Mouse (Mus musculus) adrenal gland, adult 2 months (tissue): ENCODE results near the gene Bckdhb. TPM values are rescaled to one million over a fixed set of nuclear protein-coding genes. Genes with fewer than 3 reads are reported as not detected.
"Not testable (repeated sequence)": the region's sequence is repeated elsewhere in the genome, so short reads cannot be mapped to it uniquely, and the experiment has no call there.

Experiments used
- DNase-seq: peaks from one replicate; pipeline ENCODE4 v3.0.0; 2021
- polyA plus RNA-seq: library from polyadenylated mRNA; depleted of rRNA; stranded (reverse); fragments of >200 nt; gene quantifications from 2 replicates; pipeline ENCODE4 v1.2.3, GENCODE M21; 2012
- total RNA-seq, 2 experiments: library from RNA; stranded (reverse); gene quantifications; 2 replicates each; pipeline ENCODE4 v1.2.3; 2021

The Bckdhb gene
- total and polyA plus RNA-seq, 3 experiments: 20.7 to 104 (median 100) TPM

- DNase-seq: no peak
Measured at GRCm38 (mm10) chr9:83963296-83963695, 38.4 kb downstream of the Bckdhb start.

GRCm38 (mm10) chr9:83964376-83964775 is 39.4 kb downstream of the Bckdhb start:
- no peak for DNase-seq

- peak; percentile 60 for DNase-seq
Measured at GRCm38 (mm10) chr9:83967439-83968050, 42.6 kb downstream of the Bckdhb start.

GRCm38 (mm10) chr9:83969326-83969725 is 44.4 kb downstream of the Bckdhb start:
- no peak for DNase-seq

GRCm38 (mm10) chr9:83973467-83973866 is 48.5 kb downstream of the Bckdhb start:
- no peak for DNase-seq

- DNase-seq: no peak
Measured at GRCm38 (mm10) chr9:83975811-83976210, 50.9 kb downstream of the Bckdhb start.

GRCm38 (mm10) chr9:83981234-83981633 is 56.3 kb downstream of the Bckdhb start:
- no peak for DNase-seq

GRCm38 (mm10) chr9:84008961-84009360 is 84.0 kb downstream of the Bckdhb start:
- DNase-seq: no peak

- DNase-seq: no peak
Measured at GRCm38 (mm10) chr9:84011146-84011545, 86.2 kb downstream of the Bckdhb start.

GRCm38 (mm10) chr9:84018141-84018540 is 93.2 kb downstream of the Bckdhb start:
- DNase-seq: not testable (repeated sequence)

- DNase-seq: peak; percentile 11
Measured at GRCm38 (mm10) chr9:84019627-84020026, 94.7 kb downstream of the Bckdhb start.

- DNase-seq: no peak
Measured at GRCm38 (mm10) chr9:84021189-84021588, 96.2 kb downstream of the Bckdhb start.

GRCm38 (mm10) chr9:84028120-84028519 is 103.2 kb downstream of the Bckdhb start:
- no peak for DNase-seq

GRCm38 (mm10) chr9:84030691-84031290 is 105.8 kb downstream of the Bckdhb start:
- no peak for DNase-seq

GRCm38 (mm10) chr9:84031406-84031805 is 106.5 kb downstream of the Bckdhb start:
- no peak for DNase-seq

- DNase-seq: no peak
Measured at GRCm38 (mm10) chr9:84032669-84033341, 107.9 kb downstream of the Bckdhb start.

- DNase-seq: peak; percentile 28
Measured at GRCm38 (mm10) chr9:84036046-84036445, 111.1 kb downstream of the Bckdhb start.

- no peak for DNase-seq
Measured at GRCm38 (mm10) chr9:84037224-84037623, 112.3 kb downstream of the Bckdhb start.

- DNase-seq: no peak
Measured at GRCm38 (mm10) chr9:84038946-84039345, 114.0 kb downstream of the Bckdhb start.

GRCm38 (mm10) chr9:84040376-84040775 is 115.4 kb downstream of the Bckdhb start:
- DNase-seq: no peak

- no peak for DNase-seq
Measured at GRCm38 (mm10) chr9:84041631-84042277, 116.8 kb downstream of the Bckdhb start.

GRCm38 (mm10) chr9:84042539-84042938 is 117.6 kb downstream of the Bckdhb start:
- no peak for DNase-seq

- DNase-seq: no peak
Measured at GRCm38 (mm10) chr9:84044136-84044535, 119.2 kb downstream of the Bckdhb start.
